Mouse (Mus musculus): ENCODE data around the gene Ank3. TPM values are rescaled to one million over a fixed set of nuclear protein-coding genes. Genes with fewer than 3 reads are reported as not detected.

Gene Ank3
- total and polyA plus RNA-seq, 3 experiments, result 3.2 to 6.7 TPM; not detected in 1

GRCm38 (mm10) chr10:69371441-69371840, 27.1 kb upstream of the Ank3 start:
- H3K9me3 ChIP-seq (replicated peaks; ENCODE audit: insufficient read depth, low read length), result no peaks in the 10 kb centered on the region
- TF ChIP-seq RAD21 (IDR thresholded peaks at IDR 0.05; ENCODE audit: low read depth, low read length) (no peak; the same call in 1 of the 2 replicates), TCF12 (IDR thresholded peaks at IDR 0.05; ENCODE audit: low read depth, low read length) (no peak), CTCF (IDR thresholded peaks at IDR 0.05 in 2 of 3, conservative IDR thresholded peaks at IDR 0.05 in 1 of 3; ENCODE audit: control insufficient read depth in 1 of 3, insufficient read depth in 1 of 3, low read depth in 2 of 3, low read length in 3 of 3, poor library complexity in 1 of 3, severe bottlenecking in 1 of 3) (peak; percentile 47 to 73 (median 56)), ZKSCAN1 (IDR thresholded peaks at IDR 0.05; ENCODE audit: low read depth, low read length) (no peak), SMC3 (IDR thresholded peaks at IDR 0.05; ENCODE audit: low read depth, low read length) (0 out of 2 replicates have a peak, but pooled peaks have one; percentile 24), USF1 (IDR thresholded peaks at IDR 0.05; ENCODE audit: low read depth, low read length) (no peak), CHD2 (IDR thresholded peaks at IDR 0.05; ENCODE audit: low read length) (no peak)

GRCm38 (mm10) chr10:69372061-69372460, 26.5 kb upstream of the Ank3 start:
- no peak overlapping the region for H3K9ac ChIP-seq (ENCODE audit: control insufficient read depth, low read depth, low read length, poor library complexity, severe bottlenecking)
- no peak overlapping the region for H3K27ac ChIP-seq (ENCODE audit: control insufficient read depth, low read depth, low read length)
- no peaks in the 10 kb centered on the region for H3K36me3 ChIP-seq (ENCODE audit: control insufficient read depth in 1 of 2, insufficient read depth in 2 of 2, low read length in 2 of 2)
- no peaks in the 10 kb centered on the region for H3K4me1 ChIP-seq (ENCODE audit: control insufficient read depth in 1 of 2, insufficient read depth in 2 of 2, low read length in 2 of 2)
- H3K27me3 ChIP-seq (ENCODE audit: control insufficient read depth in 1 of 2, insufficient read depth in 2 of 2, low read length in 2 of 2), result no peaks in the 10 kb centered on the region
- H3K4me3 ChIP-seq (ENCODE audit: control insufficient read depth in 1 of 2, insufficient read depth in 1 of 2, low read depth in 2 of 2, low read length in 2 of 2), result no peak overlapping the region
- TF ChIP-seq MYB (IDR thresholded peaks at IDR 0.05; ENCODE audit: low read depth, low read length), result no peak
- no peak for TF ChIP-seq SIN3A (IDR thresholded peaks at IDR 0.05; ENCODE audit: low read length)
- no peak for TF ChIP-seq GABPA (IDR thresholded peaks at IDR 0.05; ENCODE audit: low read depth, low read length)
- TF ChIP-seq ETS1 (IDR thresholded peaks at IDR 0.05; ENCODE audit: low read depth, low read length), result no peak
- TF ChIP-seq TBP (IDR thresholded peaks at IDR 0.05; ENCODE audit: low read depth, low read length), result no peak
- TF ChIP-seq CHD1 (IDR thresholded peaks at IDR 0.05; ENCODE audit: low read depth, low read length), result no peak
- TF ChIP-seq UBTF (IDR thresholded peaks at IDR 0.05; ENCODE audit: borderline replicate concordance, insufficient read depth, low read depth, low read length), result no peak
- no peak for TF ChIP-seq E2F4 (IDR thresholded peaks at IDR 0.05; ENCODE audit: borderline replicate concordance, low read depth, low read length)
- no peak for TF ChIP-seq MEF2A (IDR thresholded peaks at IDR 0.05; ENCODE audit: extremely low read depth, insufficient replicate concordance, low read depth, low read length, poor library complexity, severe bottlenecking)
- no peak for TF ChIP-seq MAZ (IDR thresholded peaks at IDR 0.05; ENCODE audit: low read depth, low read length)
- no peak for TF ChIP-seq USF1 (IDR thresholded peaks at IDR 0.05; ENCODE audit: low read depth, low read length)
- TF ChIP-seq SMC3 (IDR thresholded peaks at IDR 0.05; ENCODE audit: low read depth, low read length), result no peak
- TF ChIP-seq ZC3H11A (IDR thresholded peaks at IDR 0.05; ENCODE audit: low read depth, low read length), result no peak
- no peak for TF ChIP-seq EP300 (IDR thresholded peaks at IDR 0.05; ENCODE audit: low read depth in 1 of 2, low read length in 2 of 2)
- no peak for TF ChIP-seq KAT2A (conservative IDR thresholded peaks at IDR 0.05; ENCODE audit: low read depth, low read length)
- TF ChIP-seq TCF12 (IDR thresholded peaks at IDR 0.05; ENCODE audit: low read depth, low read length), result no peak
- no peaks in the 10 kb centered on the region for H3K79me2 ChIP-seq (ENCODE audit: control insufficient read depth, insufficient read depth, low read length, poor library complexity)
- no peaks in the 10 kb centered on the region for H3K9me3 ChIP-seq (replicated peaks; ENCODE audit: insufficient read depth, low read length)
- no peak for DNase-seq (ENCODE audit: low read depth, low spot score)

More at GRCm38 (mm10) chr10:69371441-69371840, 27.1 kb upstream of the Ank3 start:
- no peaks in the 10 kb centered on the region for H3K4me1 ChIP-seq (ENCODE audit: control insufficient read depth in 1 of 2, insufficient read depth in 2 of 2, low read length in 2 of 2)
- peak; percentile 11 for DNase-seq (ENCODE audit: low read depth, low spot score)
- no peaks in the 10 kb centered on the region for H3K36me3 ChIP-seq (ENCODE audit: control insufficient read depth in 1 of 2, insufficient read depth in 2 of 2, low read length in 2 of 2)
- no peaks in the 10 kb centered on the region for H3K27me3 ChIP-seq (ENCODE audit: control insufficient read depth in 1 of 2, insufficient read depth in 2 of 2, low read length in 2 of 2)
- H3K4me3 ChIP-seq (ENCODE audit: control insufficient read depth in 1 of 2, insufficient read depth in 1 of 2, low read depth in 2 of 2, low read length in 2 of 2), result no peak overlapping the region
- no peak overlapping the region for H3K9ac ChIP-seq (ENCODE audit: control insufficient read depth, low read depth, low read length, poor library complexity, severe bottlenecking)
- no peaks in the 10 kb centered on the region for H3K79me2 ChIP-seq (ENCODE audit: control insufficient read depth, insufficient read depth, low read length, poor library complexity)
- H3K27ac ChIP-seq (ENCODE audit: control insufficient read depth, low read depth, low read length), result no peak overlapping the region

Data from MEL (cell line).